Mouse (Mus musculus) left cerebral cortex, postnatal 4 days (tissue): ENCODE measurements around the gene Hist1h2bm. TPM values are rescaled to one million over a fixed set of nuclear protein-coding genes. Genes with fewer than 3 reads are reported as not detected.

Experiments used
- microRNA-seq: library from miRNA; unstranded; fragments of <30 nt; microRNA quantifications from one replicate; pipeline ENCODE4 v1.2.0, GENCODE M21; 2022
- total RNA-seq, 2 experiments: library from RNA; stranded (reverse); gene quantifications; 2 replicates each; pipeline ENCODE4 v1.2.3; 2021

Hist1h2bm gene
- total RNA-seq, 2 experiments from 2014 or later: 34.8 to 37.4 TPM

Small RNA genes lying within 50 kb of the gene (microRNA-seq; reads per million reads assigned to microRNA genes)
- gene Gm44357: not detected
- not detected for gene Gm44367
- not detected for gene Gm44454

Other genes starting within 250 kb of the Hist1h2bm start
- 1 to 10 TPM; 7.8 to 8.8 TPM for gene Zkscan4, start 243.1 kb upstream of the Hist1h2bm start, total RNA-seq
- gene Gm10065, start 242.6 kb upstream of the Hist1h2bm start, total RNA-seq: not detected
- 10 to 100 TPM; 11.3 to 14.5 TPM for gene AK157302, start 226.8 kb upstream of the Hist1h2bm start, total RNA-seq
- gene Gm11273, start 220.6 kb upstream of the Hist1h2bm start, total RNA-seq: 10 to 100 TPM; 36.2 to 49.5 TPM
- gene Zkscan8, start 190.9 kb upstream of the Hist1h2bm start, total RNA-seq: 10 to 100 TPM; 13.7 to 13.9 TPM
- not detected for gene Olfr1366, start 179.2 kb upstream of the Hist1h2bm start, total RNA-seq
- gene Olfr1535, start 162.2 kb upstream of the Hist1h2bm start, total RNA-seq: not detected
- gene Olfr1364, start 140.3 kb upstream of the Hist1h2bm start, total RNA-seq: not detected
- not detected for gene Olfr1362, start 108.0 kb upstream of the Hist1h2bm start, total RNA-seq
- not detected for gene Olfr11, start 79.5 kb upstream of the Hist1h2bm start, total RNA-seq
- not detected for gene Olfr1361, start 58.7 kb upstream of the Hist1h2bm start, total RNA-seq
- not detected for gene Olfr1360, start 44.6 kb upstream of the Hist1h2bm start, total RNA-seq
- not detected for gene Olfr1359, start 23.9 kb upstream of the Hist1h2bm start, total RNA-seq
- 100 to 1,000 TPM; 112 to 115 TPM for gene Hist1h2bl, start 5.9 kb upstream of the Hist1h2bm start, total RNA-seq
- 100 to 1,000 TPM; 129 to 178 TPM for gene Hist1h2ai, start 5.6 kb upstream of the Hist1h2bm start, total RNA-seq
- gene Hist1h3h, start 4.4 kb upstream of the Hist1h2bm start, total RNA-seq: 100 to 1,000 TPM; 159 to 180 TPM
- 10 to 100 TPM; 35.9 to 46.7 TPM for gene Hist1h4j, start 13.0 kb downstream of the Hist1h2bm start, total RNA-seq
- 100 to 1,000 TPM; 525 to 563 TPM for gene Hist1h4k, start 28.5 kb downstream of the Hist1h2bm start, total RNA-seq
- gene Hist1h2ak, start 31.8 kb downstream of the Hist1h2bm start, total RNA-seq: 10 to 100 TPM; 59.3 to 67.5 TPM
- 10 to 100 TPM; 57.6 to 68.8 TPM for gene Hist1h2bn, start 32.1 kb downstream of the Hist1h2bm start, total RNA-seq
- 10 to 100 TPM; 55.3 to 56.6 TPM for gene Hist1h1b, start 58.6 kb downstream of the Hist1h2bm start, total RNA-seq
- 100 to 1,000 TPM; 145 to 150 TPM for gene Hist1h3i, start 61.3 kb downstream of the Hist1h2bm start, total RNA-seq
- gene Hist1h2an, start 65.2 kb downstream of the Hist1h2bm start, total RNA-seq: 10 to 100 TPM; 13.0 to 15.8 TPM
- gene Hist1h2bp, start 65.4 kb downstream of the Hist1h2bm start, total RNA-seq: 10 to 100 TPM; 41.6 to 49.7 TPM
- gene Hist1h2bq, start 88.2 kb downstream of the Hist1h2bm start, total RNA-seq: 100 to 1,000 TPM; 108 to 110 TPM
- gene Hist1h2ao, start 88.4 kb downstream of the Hist1h2bm start, total RNA-seq: not detected
- 100 to 1,000 TPM; 320 to 409 TPM for gene Hist1h4m, start 89.7 kb downstream of the Hist1h2bm start, total RNA-seq
- gene Hist1h4n, start 110.2 kb downstream of the Hist1h2bm start, total RNA-seq: 10 to 100 TPM; 34.5 to 43.1 TPM
- gene Hist1h2ap, start 111.5 kb downstream of the Hist1h2bm start, total RNA-seq: 100 to 1,000 TPM; 184 to 208 TPM
- 100 to 1,000 TPM; 106 to 108 TPM for gene Hist1h2br, start 111.7 kb downstream of the Hist1h2bm start, total RNA-seq
- 10 to 100 TPM; 12.1 to 14.0 TPM for gene Zfp184, start 223.1 kb downstream of the Hist1h2bm start, total RNA-seq